Mouse (Mus musculus) forebrain, embryonic 13.5 days (tissue): ENCODE results near the gene Cpne4. TPM values are rescaled to one million over a fixed set of nuclear protein-coding genes. Genes with fewer than 3 reads are reported as not detected.

ENCODE experiments used
- ATAC-seq: fragments of 200-750 bp; cut with Nextera tagmentation; 2 replicates; pipeline ENCODE4 v1.8.0; 2017
- H3K27ac ChIP-seq: fragments of 300-500 bp; sonication (generic); 2 replicates; pipeline ENCODE4 v1.5.1; 2015; ENCODE audit warnings: inconsistent platforms, mild to moderate bottlenecking, moderate library complexity
- H3K27me3 ChIP-seq: fragments of 300-500 bp; sonication (generic); 2 replicates; pipeline ENCODE4 v1.6.1; 2015; ENCODE audit warnings: mild to moderate bottlenecking, inconsistent platforms
- H3K36me3 ChIP-seq: fragments of 300-500 bp; sonication (generic); 2 replicates; pipeline ENCODE4 v1.6.1; 2015; ENCODE audit warnings: mild to moderate bottlenecking, inconsistent platforms; ENCODE audit not compliant: poor library complexity, severe bottlenecking
- H3K4me1 ChIP-seq: fragments of 300-500 bp; sonication (generic); 2 replicates; pipeline ENCODE4 v1.6.1; 2015; ENCODE audit warnings: inconsistent platforms
- H3K4me2 ChIP-seq: fragments of 300-500 bp; sonication (generic); 2 replicates; pipeline ENCODE4 v1.6.1; 2015; ENCODE audit warnings: inconsistent platforms, mild to moderate bottlenecking, moderate library complexity
- H3K4me3 ChIP-seq: fragments of 300-500 bp; sonication (generic); 2 replicates; pipeline ENCODE4 v1.5.1; 2015; ENCODE audit warnings: mild to moderate bottlenecking, inconsistent platforms
- H3K9ac ChIP-seq: fragments of 300-500 bp; sonication (generic); 2 replicates; pipeline ENCODE4 v1.6.1; 2015; ENCODE audit warnings: mild to moderate bottlenecking, inconsistent platforms
- H3K9me3 ChIP-seq: fragments of 300-500 bp; sonication (generic); replicated peaks from 2 replicates; pipeline ENCODE4 v1.6.1; 2016; ENCODE audit warnings: inconsistent platforms
- WGBS: fragments of 180-500 bp; shearing (Covaris S2); methylation state at CpG from one replicate; pipeline ENCODE4 v1.1.7; 2015; 5-methylcytosine and 5-hydroxymethylcytosine counted together
- polyA plus RNA-seq: library from polyadenylated mRNA; unstranded; fragments of >200 nt; fragmentation: Nextera tagmentation; extraction: Ambion mirVana; gene quantifications from 2 replicates; pipeline ENCODE4 v1.2.1, GENCODE M21; 2015

Gene Cpne4
- 6.1 and 6.4 TPM in 2 replicates for polyA plus RNA-seq

DNA sequence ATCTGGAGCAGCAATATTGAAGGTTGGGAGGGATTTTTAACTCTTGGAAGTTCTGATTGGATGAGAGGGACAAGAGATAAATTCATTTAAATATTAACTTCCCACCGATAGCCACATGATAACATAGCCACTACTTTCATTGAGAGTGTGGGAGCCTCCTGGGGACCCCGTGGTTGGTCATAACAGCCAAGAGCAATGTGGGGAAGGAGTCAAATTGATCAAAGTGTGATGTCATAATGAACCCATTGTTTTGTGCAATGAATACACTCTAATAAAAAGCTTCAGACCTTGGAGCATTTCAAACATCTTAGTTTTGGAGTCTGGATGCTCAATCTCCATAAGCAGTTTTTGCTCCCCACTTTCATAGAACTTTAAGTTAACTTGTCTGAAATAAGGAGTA lies at the start of gene Cpne4:
Gene Cpne4 (plus strand): TSS at position 301 of the 400 bp plus-strand sequence.
- H3K4me2 ChIP-seq: no peak within 1 kb of the TSS
- no peaks in the 10 kb centered on the region for H3K36me3 ChIP-seq
- H3K9me3 ChIP-seq: no peaks in the 10 kb centered on the region; the same call in 1 of the 2 replicates
- H3K4me1 ChIP-seq: no peaks in the 10 kb centered on the region
- no peaks in the 10 kb centered on the region for H3K27me3 ChIP-seq
- no peak within 1 kb of the TSS for H3K9ac ChIP-seq
- H3K4me3 ChIP-seq: no peak within 1 kb of the TSS
- H3K27ac ChIP-seq: no peak within 1 kb of the TSS
- WGBS: 86% methylated on average over 2 of the region's 2 CpGs
- no peak for ATAC-seq

DNA sequence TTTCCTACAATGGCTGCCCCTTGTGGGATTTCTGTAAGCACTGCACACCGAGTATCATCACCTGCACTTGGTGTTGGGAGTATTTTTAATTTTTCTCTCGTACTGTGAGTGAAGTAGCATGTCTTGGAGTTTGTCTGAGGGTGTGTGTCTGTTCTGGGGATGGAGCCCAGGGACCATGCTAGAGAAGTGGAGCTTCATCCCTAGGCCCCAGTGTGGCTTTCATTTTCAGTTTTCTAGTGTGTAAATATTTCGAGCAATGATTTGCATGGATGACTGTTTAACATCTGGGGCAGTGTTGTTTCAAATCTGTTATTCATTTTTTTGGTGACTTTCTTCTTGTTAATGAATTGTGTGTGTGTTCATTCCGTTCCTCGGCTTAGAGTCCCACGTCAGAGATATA lies 31.9 kb upstream of the Cpne4 start:
- WGBS: 85% methylated on average over 6 of the region's 6 CpGs
- H3K9ac ChIP-seq: no peak overlapping the region
- H3K27ac ChIP-seq: no peak overlapping the region
- no peaks in the 10 kb centered on the region for H3K4me1 ChIP-seq
- H3K36me3 ChIP-seq: no peaks in the 10 kb centered on the region
- no peak overlapping the region for H3K4me2 ChIP-seq
- H3K9me3 ChIP-seq: no peaks in the 10 kb centered on the region
- H3K4me3 ChIP-seq: no peak overlapping the region
- no peaks in the 10 kb centered on the region for H3K27me3 ChIP-seq
- ATAC-seq: no peak

DNA sequence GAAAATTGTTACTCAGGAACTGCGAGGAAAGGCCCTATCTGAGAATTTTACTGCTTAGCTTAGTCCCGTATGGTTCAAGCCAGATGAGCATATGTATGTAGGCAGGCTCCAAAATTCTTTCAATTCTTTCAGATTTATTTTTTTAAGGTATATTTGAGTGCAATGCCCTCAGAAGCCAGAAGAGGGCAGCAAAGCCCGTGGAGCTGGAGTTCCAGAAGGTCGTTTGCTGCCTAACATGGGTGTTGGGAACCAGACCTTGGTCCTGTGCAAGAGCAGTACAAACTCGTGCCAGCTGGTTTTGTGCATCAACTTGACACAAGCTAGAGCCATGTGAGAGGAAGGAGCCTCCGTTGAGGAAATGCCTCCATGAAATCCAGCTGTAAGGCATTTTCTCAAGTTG lies 11.6 kb upstream of the Cpne4 start:
- no peaks in the 10 kb centered on the region for H3K36me3 ChIP-seq
- ATAC-seq: no peak
- no peaks in the 10 kb centered on the region for H3K4me1 ChIP-seq
- H3K27me3 ChIP-seq: no peaks in the 10 kb centered on the region
- WGBS: 65% methylated on average over 6 of the region's 6 CpGs
- no peaks in the 10 kb centered on the region; the same call in 1 of the 2 replicates for H3K9me3 ChIP-seq
- no peak overlapping the region for H3K9ac ChIP-seq
- no peak overlapping the region for H3K4me2 ChIP-seq
- no peak overlapping the region for H3K4me3 ChIP-seq
- no peak overlapping the region for H3K27ac ChIP-seq

DNA sequence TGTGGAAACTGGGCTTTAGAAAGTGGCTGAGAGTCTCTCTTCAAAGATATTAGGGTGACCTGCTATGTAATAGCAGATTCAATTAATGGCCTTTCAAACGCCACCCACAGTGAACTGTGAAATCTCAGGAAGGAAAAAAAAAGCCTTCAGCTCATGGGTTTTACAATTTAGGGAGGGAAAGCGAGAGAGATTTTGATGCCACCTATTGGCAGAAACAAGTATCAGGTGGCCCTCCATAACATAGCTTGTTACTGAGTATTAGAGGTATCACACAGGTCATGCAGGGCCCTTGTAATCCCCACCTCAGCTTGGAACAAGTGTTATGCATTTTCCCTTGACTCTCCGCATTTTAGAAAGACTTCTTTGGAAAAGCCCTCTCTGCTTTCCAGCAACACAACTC lies 18.7 kb downstream of the Cpne4 start:
- no peak overlapping the region for H3K27ac ChIP-seq
- no peaks in the 10 kb centered on the region for H3K36me3 ChIP-seq
- H3K4me2 ChIP-seq: no peak overlapping the region
- no peak overlapping the region for H3K9ac ChIP-seq
- peaks cover 6% of the 10 kb centered on the region for H3K4me1 ChIP-seq
- H3K27me3 ChIP-seq: peaks cover 12% of the 10 kb centered on the region
- no peak for ATAC-seq
- no peaks in the 10 kb centered on the region for H3K9me3 ChIP-seq
- H3K4me3 ChIP-seq: no peak overlapping the region
- WGBS: 51% methylated on average over 3 of the region's 3 CpGs

DNA sequence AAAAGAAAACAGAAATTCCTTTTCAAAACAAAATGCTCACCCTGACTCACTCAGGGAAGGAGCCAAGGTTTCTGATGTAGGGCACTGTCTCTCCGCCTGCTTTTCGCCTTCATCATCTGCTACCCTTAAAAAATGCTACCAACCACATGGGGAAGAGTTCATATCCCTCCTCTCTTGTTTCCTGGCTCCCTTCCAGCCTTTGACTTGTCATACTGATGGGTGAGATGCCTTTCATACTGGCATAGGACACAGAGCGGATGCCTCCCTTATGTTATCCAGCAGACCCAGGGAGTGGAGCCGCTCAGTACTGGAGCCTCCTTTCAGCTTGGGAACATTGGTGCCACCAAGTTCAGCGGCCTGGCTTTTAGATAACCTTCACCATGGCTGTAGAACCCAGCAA lies 19.4 kb downstream of the Cpne4 start:
- Histone ChIP-seq H3K4me2 (no peak overlapping the region), H3K9ac (no peak overlapping the region), H3K27ac (no peak overlapping the region), H3K9me3 (no peaks in the 10 kb centered on the region), H3K27me3 (peaks cover 19% of the 10 kb centered on the region), H3K36me3 (no peaks in the 10 kb centered on the region), H3K4me1 (peaks cover 6% of the 10 kb centered on the region), H3K4me3 (no peak overlapping the region)
- no peak for ATAC-seq
- 86% methylated on average over 5 of the region's 5 CpGs for WGBS

DNA sequence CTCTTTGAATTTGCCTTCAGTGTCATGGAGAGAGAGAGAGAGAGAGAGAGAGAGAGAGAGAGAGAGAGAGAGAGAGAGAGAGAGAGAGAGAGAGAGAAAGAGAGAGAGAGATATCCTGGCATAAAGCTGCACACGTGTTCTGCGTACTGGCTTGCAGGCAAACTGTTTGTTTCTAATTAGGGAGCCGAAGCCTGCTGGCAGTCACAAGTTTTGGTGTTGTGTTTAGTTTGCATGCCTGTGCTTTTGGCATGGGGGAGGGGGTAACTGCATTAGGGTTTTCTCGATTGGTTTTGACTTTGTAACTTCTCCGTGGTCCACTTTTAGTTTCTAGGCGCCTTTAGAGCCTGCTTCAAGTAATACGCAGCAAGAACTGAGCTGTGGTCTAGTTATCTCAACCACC lies 20.0 kb downstream of the Cpne4 start:
- no peaks in the 10 kb centered on the region for H3K36me3 ChIP-seq
- H3K4me1 ChIP-seq: peaks cover 6% of the 10 kb centered on the region
- 72% methylated on average over 7 of the region's 7 CpGs for WGBS
- peaks cover 25% of the 10 kb centered on the region for H3K27me3 ChIP-seq
- H3K9me3 ChIP-seq: no peaks in the 10 kb centered on the region
- no peak for ATAC-seq
- H3K27ac ChIP-seq: no peak overlapping the region
- H3K4me3 ChIP-seq: no peak overlapping the region
- no peak overlapping the region for H3K9ac ChIP-seq
- no peak overlapping the region for H3K4me2 ChIP-seq

DNA sequence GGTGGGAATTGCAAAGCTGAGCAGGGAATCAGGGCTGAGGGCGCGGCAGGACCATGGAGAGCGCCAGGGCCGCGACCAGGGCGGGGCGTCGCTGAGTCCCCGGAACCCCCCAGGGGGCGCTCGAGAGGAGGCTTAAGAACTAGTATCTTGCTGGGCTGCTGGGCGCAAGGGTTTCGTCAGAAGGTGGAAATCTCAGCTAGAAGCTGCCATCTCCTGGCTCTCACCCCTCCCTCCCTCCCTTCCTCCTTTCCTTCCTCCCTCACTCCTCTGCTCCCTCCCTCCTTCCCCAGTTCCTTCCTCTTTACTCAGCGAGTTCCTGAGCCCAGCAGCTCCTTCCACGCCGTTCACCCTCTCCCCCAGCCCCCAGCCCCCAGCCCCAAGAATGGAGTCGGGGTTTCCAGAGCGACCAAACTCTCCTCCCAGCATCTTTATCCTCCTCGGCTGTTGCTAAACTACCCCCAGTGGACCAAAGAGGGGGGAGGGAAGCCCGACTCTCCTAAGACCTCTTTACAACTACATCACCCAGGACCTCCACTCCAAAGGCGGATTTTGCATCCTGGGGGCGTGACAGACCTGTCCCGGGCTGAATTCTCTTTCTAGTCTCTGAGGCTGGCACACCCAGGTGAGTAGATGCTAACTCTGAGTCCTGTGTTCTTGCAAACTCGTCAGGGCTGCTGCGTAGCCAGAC lies 22.5 kb downstream of the Cpne4 start:
- Histone ChIP-seq H3K9ac (0 out of 2 replicates have a peak overlapping the region, but pooled peaks have one; percentile 31), H3K9me3 (no peaks in the 10 kb centered on the region), H3K27ac (no peak overlapping the region), H3K4me3 (peak overlapping the region; percentile 23), H3K36me3 (no peaks in the 10 kb centered on the region), H3K4me1 (peaks cover 6% of the 10 kb centered on the region), H3K27me3 (peaks cover 34% of the 10 kb centered on the region), H3K4me2 (peak overlapping the region; percentile 55)
- under 1% methylated on average over 23 of the region's 25 CpGs for WGBS
- peak; percentile 78 for ATAC-seq

DNA sequence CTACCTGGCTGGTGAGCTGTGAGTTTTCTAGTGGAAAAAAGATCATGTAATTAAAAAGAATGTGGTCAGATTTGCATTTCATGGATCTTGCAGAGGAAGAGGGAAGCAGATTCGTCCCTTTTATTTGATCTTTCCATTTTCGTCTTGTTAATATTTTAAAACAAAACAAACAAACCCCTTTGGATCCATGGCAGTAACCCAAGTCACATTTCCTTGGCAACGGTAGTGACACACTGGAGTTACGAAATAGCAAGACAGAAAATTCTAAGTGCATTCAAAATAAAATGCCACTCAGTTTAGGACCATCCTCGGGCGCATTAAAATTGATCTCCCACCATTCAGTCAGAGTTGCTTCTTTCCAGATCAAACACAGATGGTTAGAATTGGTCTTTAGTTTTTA lies 25.8 kb downstream of the Cpne4 start:
- H3K4me2 ChIP-seq: no peak overlapping the region
- H3K4me1 ChIP-seq: peaks cover 6% of the 10 kb centered on the region
- no peaks in the 10 kb centered on the region for H3K36me3 ChIP-seq
- WGBS: 82% methylated on average over 6 of the region's 6 CpGs
- no peaks in the 10 kb centered on the region for H3K9me3 ChIP-seq
- H3K4me3 ChIP-seq: no peak overlapping the region
- H3K9ac ChIP-seq: no peak overlapping the region
- H3K27me3 ChIP-seq: peaks cover 34% of the 10 kb centered on the region
- no peak overlapping the region for H3K27ac ChIP-seq
- no peak for ATAC-seq

DNA sequence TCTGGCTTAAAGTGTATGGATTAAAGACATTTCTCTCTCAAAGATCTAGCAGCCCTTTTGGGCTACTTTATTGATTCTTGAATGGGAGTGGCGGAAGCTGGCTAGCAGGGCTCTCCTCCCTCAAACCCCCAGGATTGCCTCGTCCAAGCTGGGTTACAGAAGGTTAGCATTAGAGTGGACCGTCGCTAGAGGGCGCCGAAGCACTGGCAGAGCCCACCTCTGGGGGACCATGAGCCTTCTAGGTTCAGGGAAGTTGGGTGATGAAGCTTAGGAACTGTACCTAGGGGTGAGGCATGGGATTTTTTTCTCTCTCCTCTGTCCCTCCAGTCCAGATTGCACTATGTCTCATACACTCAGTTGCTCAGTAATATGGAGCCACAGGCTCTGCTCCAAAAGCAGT lies 27.4 kb downstream of the Cpne4 start:
- Histone ChIP-seq H3K4me1 (peaks cover 6% of the 10 kb centered on the region), H3K4me3 (no peak overlapping the region), H3K4me2 (no peak overlapping the region), H3K27me3 (peaks cover 34% of the 10 kb centered on the region), H3K9ac (no peak overlapping the region), H3K27ac (no peak overlapping the region), H3K36me3 (no peaks in the 10 kb centered on the region), H3K9me3 (no peaks in the 10 kb centered on the region)
- WGBS: 3% methylated on average over 6 of the region's 6 CpGs
- peak; percentile 90 for ATAC-seq

DNA sequence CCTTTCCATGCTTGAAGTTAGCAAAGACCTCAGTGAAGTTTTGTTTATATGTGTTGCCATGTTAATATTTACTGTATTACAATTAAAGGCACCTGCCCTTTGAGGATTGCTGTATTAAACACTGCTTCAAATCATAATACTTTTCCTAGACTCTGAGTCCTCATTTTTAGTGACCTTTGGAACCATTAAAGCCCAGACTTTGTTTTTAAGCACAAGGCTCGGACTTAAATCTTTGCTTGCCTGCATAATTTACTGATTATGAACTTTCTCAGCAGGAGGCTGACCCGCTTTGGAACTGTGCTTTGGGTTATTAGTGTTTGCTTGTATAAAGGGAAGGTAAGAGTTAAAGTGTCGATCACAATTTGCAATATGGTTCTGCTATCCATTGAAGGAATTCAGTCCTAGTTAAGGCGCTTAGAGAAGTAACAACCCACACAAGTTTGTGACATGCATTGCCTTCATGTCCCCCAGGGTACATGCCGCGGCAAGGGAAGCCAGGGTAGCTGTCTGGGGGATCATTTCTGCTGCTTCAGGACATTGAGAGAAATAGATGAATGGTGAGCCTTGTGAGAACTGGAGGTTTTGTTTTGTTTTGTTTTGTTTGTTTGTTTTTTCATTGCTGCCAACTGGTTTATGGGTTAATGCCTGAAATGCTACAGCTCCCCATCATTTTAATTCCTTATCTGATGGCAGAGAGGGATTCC lies 35.0 kb downstream of the Cpne4 start:
- H3K4me3 ChIP-seq: no peak overlapping the region
- H3K27ac ChIP-seq: no peak overlapping the region
- no peak overlapping the region for H3K9ac ChIP-seq
- WGBS: 73% methylated on average over 6 of the region's 6 CpGs
- H3K9me3 ChIP-seq: no peaks in the 10 kb centered on the region
- no peak overlapping the region for H3K4me2 ChIP-seq
- no peak for ATAC-seq
- H3K4me1 ChIP-seq: no peaks in the 10 kb centered on the region
- no peaks in the 10 kb centered on the region for H3K36me3 ChIP-seq
- no peaks in the 10 kb centered on the region for H3K27me3 ChIP-seq

DNA sequence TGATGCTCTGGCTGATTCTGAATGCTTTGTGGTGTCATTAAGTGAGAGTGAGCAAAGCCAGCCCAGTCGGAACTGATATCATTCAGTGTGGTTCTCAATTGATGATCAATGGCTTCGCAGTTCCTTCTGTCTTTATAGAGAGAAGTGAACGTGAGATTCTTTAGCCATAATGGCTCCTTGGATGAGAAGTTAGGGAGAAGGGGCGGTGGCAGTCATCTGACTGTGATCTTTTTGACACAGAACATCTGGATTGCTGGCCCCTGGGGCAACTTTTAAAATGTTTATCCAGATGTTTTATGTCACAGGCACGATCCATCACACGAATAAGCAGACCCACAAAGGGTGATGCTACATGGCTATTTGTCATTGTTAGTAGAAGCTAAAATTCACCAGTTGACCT lies 35.6 kb downstream of the Cpne4 start:
- no peak for ATAC-seq
- no peaks in the 10 kb centered on the region for H3K4me1 ChIP-seq

DNA sequence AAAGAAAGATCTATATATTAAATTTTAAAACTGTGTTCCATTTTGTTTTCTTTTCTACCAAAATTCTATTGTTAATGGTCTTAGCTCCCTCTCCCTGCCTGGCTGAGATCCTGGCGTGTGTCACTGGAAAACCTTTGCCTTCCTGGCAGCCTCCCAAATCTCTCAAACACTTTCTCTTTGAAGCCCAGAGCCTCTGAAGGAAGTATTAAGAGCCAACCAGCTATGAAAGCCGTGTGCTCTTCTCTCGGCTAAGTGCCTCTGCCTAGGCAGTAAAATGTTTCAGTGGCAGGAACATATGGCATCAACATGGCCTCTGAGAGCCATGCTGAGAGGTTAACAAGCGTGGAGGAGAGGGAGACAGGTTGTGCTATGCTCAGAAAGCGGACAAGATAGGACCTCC lies 47.5 kb downstream of the Cpne4 start:
- Histone ChIP-seq H3K36me3 (no peaks in the 10 kb centered on the region), H3K27ac (no peak overlapping the region), H3K4me1 (peaks cover 11% of the 10 kb centered on the region), H3K9ac (no peak overlapping the region), H3K4me2 (no peak overlapping the region), H3K9me3 (0 out of 2 replicates have a peak, but pooled peaks cover 3% of the 10 kb centered on the region), H3K4me3 (no peak overlapping the region), H3K27me3 (no peaks in the 10 kb centered on the region)
- peak; percentile 33; the same call in 1 of the 2 replicates for ATAC-seq
- WGBS: 40% methylated on average over 5 of the region's 5 CpGs

More for the DNA sequence above, 35.6 kb downstream of the Cpne4 start:
- Histone ChIP-seq H3K9me3 (no peaks in the 10 kb centered on the region), H3K4me2 (no peak overlapping the region), H3K4me3 (no peak overlapping the region), H3K36me3 (no peaks in the 10 kb centered on the region), H3K9ac (no peak overlapping the region), H3K27me3 (no peaks in the 10 kb centered on the region), H3K27ac (no peak overlapping the region)
- 81% methylated on average over 6 of the region's 6 CpGs for WGBS
